Mouse (Mus musculus): Measurements from ENCODE around the gene Hic2. TPM values are rescaled to one million over a fixed set of nuclear protein-coding genes. Genes with fewer than 3 reads are reported as not detected.

The Hic2 gene
- polyA plus RNA-seq, 3 experiments from 2014 or later, result 0.72 to 1.8 (median 0.83) TPM

GRCm38 (mm10) chr16:17234499-17234895, 1.1 kb downstream of the Hic2 start:
- no peak for ATAC-seq

- no peak for ATAC-seq
Observed at GRCm38 (mm10) chr16:17234916-17235665, 1.7 kb downstream of the Hic2 start.

- ATAC-seq, result no peak
Observed at GRCm38 (mm10) chr16:17237634-17238033, 4.3 kb downstream of the Hic2 start.

- ATAC-seq, result no peak
Observed at GRCm38 (mm10) chr16:17239409-17239808, 6.0 kb downstream of the Hic2 start.

- no peak for ATAC-seq
Observed at GRCm38 (mm10) chr16:17243731-17244130, 10.4 kb downstream of the Hic2 start.

GRCm38 (mm10) chr16:17244996-17245395, 11.6 kb downstream of the Hic2 start:
- ATAC-seq, result no peak

- ATAC-seq, result no peak
Observed at GRCm38 (mm10) chr16:17247727-17248126, 14.4 kb downstream of the Hic2 start.

- no peak for ATAC-seq
Observed at GRCm38 (mm10) chr16:17249135-17249534, 15.8 kb downstream of the Hic2 start.

GRCm38 (mm10) chr16:17251539-17251938, 18.2 kb downstream of the Hic2 start:
- ATAC-seq, result no peak

GRCm38 (mm10) chr16:17252086-17252726, 18.8 kb downstream of the Hic2 start:
- ATAC-seq, result no peak

- ATAC-seq, result no peak
Observed at GRCm38 (mm10) chr16:17252841-17253240, 19.5 kb downstream of the Hic2 start.

- ATAC-seq, result no peak
Observed at GRCm38 (mm10) chr16:17254005-17254597, 20.7 kb downstream of the Hic2 start.

GRCm38 (mm10) chr16:17255270-17255669, 21.9 kb downstream of the Hic2 start:
- ATAC-seq, result no peak

GRCm38 (mm10) chr16:17257359-17257821, 24.0 kb downstream of the Hic2 start:
- no peak for ATAC-seq

GRCm38 (mm10) chr16:17258917-17259316, 25.5 kb downstream of the Hic2 start:
- no peak for ATAC-seq

- no peak for ATAC-seq
Observed at GRCm38 (mm10) chr16:17261341-17261740, 28.0 kb downstream of the Hic2 start.

- no peak for ATAC-seq
Observed at GRCm38 (mm10) chr16:17266113-17266512, 32.7 kb downstream of the Hic2 start.

- no peak for ATAC-seq
Observed at GRCm38 (mm10) chr16:17267937-17268336, 34.6 kb downstream of the Hic2 start.

- no peak for ATAC-seq
Observed at GRCm38 (mm10) chr16:17269872-17270271, 36.5 kb downstream of the Hic2 start.

GRCm38 (mm10) chr16:17271124-17271523, 37.8 kb downstream of the Hic2 start:
- ATAC-seq, result no peak

- no peak for ATAC-seq
Observed at GRCm38 (mm10) chr16:17271856-17272255, 38.5 kb downstream of the Hic2 start.

- no peak for ATAC-seq
Observed at GRCm38 (mm10) chr16:17275721-17276120, 42.3 kb downstream of the Hic2 start, which contains the start of gene Tmem191c. Gene Tmem191c, plus strand, starts transcription at chr16:17276077.
